Mouse (Mus musculus): ENCODE measurements around the gene Tmem131l. TPM values are rescaled to one million over a fixed set of nuclear protein-coding genes. Genes with fewer than 3 reads are reported as not detected.

The Tmem131l gene
- polyA plus RNA-seq, 1 experiment from 2014 or later = 74.8 TPM

DNA sequence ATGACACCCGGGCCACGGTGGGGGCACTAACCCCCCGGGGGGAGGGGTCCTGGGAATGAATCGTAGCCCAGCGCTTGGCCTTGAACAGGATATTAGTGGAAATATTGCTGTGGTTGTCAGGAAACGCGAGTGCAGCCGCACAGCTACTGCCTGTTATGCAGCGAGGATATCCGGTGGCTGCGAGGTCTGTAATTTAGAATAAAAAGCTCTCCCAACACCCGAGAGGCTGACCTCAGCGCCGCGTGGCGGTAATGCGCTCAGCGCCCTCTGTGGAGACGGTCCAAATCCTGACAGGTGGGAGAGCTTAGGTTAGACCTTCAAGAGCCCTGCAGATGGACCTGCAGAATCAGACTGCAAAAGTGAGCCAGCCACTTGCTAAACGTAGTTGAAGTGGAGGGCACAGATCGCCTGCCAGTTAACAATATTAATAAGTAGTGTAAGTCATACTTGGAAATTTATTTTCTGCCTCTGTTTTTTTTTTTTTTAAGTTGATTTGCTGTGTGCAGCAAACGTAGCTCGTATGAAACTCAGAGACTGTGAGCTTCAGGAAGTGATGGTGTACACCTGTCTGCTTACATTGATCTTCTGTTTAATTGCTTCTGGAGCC lies 604 bp upstream of the Tmem131l start:
- Histone ChIP-seq H3K27me3 (ENCODE audit: poor library complexity, severe bottlenecking) (peaks cover 12% of the 10 kb centered on the region), H3K4me1 (peaks cover 41% of the 10 kb centered on the region), H3K9me3 (no peaks in the 10 kb centered on the region), H3K4me3 (peak overlapping the region; percentile 93), H3K36me3 (replicated peaks) (peaks cover 17% of the 10 kb centered on the region), H3K27ac (peak overlapping the region; percentile 99)
- 8% methylated on average over 23 of the region's 23 CpGs for WGBS
- DNase-seq (ENCODE audit: extremely low spot score, low spot score) = no peak

DNA sequence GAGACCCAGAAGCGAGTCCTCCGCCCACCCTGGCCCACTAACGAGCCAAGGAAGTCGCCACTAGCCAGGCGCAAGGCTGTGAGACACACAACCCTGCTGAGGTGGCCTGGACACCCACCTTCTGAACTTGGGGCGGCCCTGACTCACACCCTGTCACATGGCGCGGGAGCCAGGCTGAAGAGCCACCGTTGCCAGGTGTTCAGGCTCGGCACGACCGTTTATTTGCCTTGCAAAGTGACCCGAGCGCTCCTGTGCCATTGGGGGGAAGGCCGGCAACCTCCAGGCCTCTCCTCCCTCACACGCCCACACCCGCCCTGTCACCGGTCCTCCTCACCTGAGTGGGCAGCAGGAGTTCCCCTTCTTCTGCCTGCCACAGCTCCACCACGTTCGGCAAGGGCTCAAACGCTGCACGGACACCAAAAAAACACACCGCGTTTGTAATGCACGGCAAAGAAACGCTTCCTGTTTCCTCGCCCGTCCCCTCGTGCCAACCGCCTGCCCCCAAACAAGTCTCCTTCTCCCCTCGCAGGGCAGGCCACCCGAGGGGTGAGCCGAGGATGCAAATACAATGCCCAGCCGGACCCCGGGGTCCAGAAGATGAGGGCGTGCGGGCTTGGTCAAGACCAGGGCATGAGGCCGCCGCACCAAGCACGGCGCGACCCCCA lies 862 bp downstream of the Tmem131l start:
- peaks cover 28% of the 10 kb centered on the region for H3K36me3 ChIP-seq (replicated peaks)
- peak overlapping the region; percentile 93 for H3K4me3 ChIP-seq
- peak overlapping the region; percentile 99 for H3K27ac ChIP-seq
- H3K9me3 ChIP-seq = no peaks in the 10 kb centered on the region
- WGBS = under 1% methylated on average over 42 of the region's 42 CpGs
- DNase-seq (ENCODE audit: extremely low spot score, low spot score) = peak; percentile 61
- H3K27me3 ChIP-seq (ENCODE audit: poor library complexity, severe bottlenecking) = peaks cover 12% of the 10 kb centered on the region
- peaks cover 53% of the 10 kb centered on the region for H3K4me1 ChIP-seq

DNA sequence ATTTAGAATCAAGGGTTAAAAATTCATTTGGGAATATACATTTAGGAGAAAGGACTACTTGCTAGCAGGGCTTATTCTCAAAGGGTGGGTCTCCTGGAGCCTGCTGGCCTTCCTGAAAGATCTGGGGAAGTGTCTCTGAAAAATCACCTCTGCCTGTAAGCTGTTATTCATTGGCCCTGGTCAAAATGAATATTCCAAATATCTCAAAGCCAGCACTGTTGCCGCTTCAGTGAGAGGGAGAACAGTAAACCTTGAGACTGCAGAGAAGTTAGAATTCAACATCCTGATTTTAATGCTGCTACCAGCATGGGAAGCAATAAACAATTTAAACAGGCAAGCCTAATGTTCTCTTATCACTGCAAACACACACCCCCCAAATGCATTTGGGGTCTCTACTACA lies 1.8 kb downstream of the Tmem131l start:
- H3K36me3 ChIP-seq (replicated peaks) = peaks cover 32% of the 10 kb centered on the region
- peak overlapping the region; percentile 93 for H3K4me3 ChIP-seq
- DNase-seq (ENCODE audit: extremely low spot score, low spot score) = no peak
- no peaks in the 10 kb centered on the region for H3K9me3 ChIP-seq
- H3K27ac ChIP-seq = no peak overlapping the region
- peaks cover 63% of the 10 kb centered on the region for H3K4me1 ChIP-seq
- WGBS = 72% methylated on average over 1 of the region's 1 CpGs
- peaks cover 12% of the 10 kb centered on the region for H3K27me3 ChIP-seq (ENCODE audit: poor library complexity, severe bottlenecking)

DNA sequence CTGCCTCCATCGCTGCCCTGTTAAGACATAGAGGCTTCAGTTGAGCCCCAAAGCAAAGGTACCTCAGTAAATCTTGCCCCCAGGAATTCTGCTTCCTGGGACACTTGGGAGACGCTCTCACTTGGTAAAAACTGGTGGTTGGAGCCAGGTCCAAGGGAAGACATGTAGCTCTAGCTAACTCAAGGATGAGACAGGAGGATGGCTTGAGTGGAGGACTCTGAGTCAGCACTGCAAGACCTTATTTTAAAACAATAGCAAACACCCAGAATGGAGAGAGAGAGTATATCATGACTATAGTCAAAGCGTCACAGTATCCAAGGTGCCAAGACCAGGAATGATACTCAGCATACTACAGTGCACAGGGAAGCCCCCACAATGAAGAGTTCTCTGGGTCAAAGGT lies 2.4 kb downstream of the Tmem131l start:
- peaks cover 36% of the 10 kb centered on the region for H3K36me3 ChIP-seq (replicated peaks)
- no peak for DNase-seq (ENCODE audit: extremely low spot score, low spot score)
- H3K4me1 ChIP-seq = peaks cover 68% of the 10 kb centered on the region
- H3K9me3 ChIP-seq = no peaks in the 10 kb centered on the region
- H3K27me3 ChIP-seq (ENCODE audit: poor library complexity, severe bottlenecking) = peaks cover 12% of the 10 kb centered on the region
- H3K27ac ChIP-seq = no peak overlapping the region
- H3K4me3 ChIP-seq = peak overlapping the region; percentile 93; the same call in 1 of the 2 replicates
- WGBS = 92% methylated on average over 3 of the region's 3 CpGs

GRCm38 (mm10) chr3:84036866-84037265 lies 3.1 kb downstream of the Tmem131l start:
- peaks cover 36% of the 10 kb centered on the region for H3K36me3 ChIP-seq (replicated peaks)
- no peaks in the 10 kb centered on the region for H3K9me3 ChIP-seq
- H3K4me3 ChIP-seq = no peak overlapping the region
- peaks cover 70% of the 10 kb centered on the region for H3K4me1 ChIP-seq
- 95% methylated on average over 4 of the region's 4 CpGs for WGBS
- DNase-seq (ENCODE audit: extremely low spot score, low spot score) = no peak
- H3K27me3 ChIP-seq (ENCODE audit: poor library complexity, severe bottlenecking) = peaks cover 10% of the 10 kb centered on the region
- H3K27ac ChIP-seq = no peak overlapping the region

GRCm38 (mm10) chr3:84035728-84036364 lies 4.1 kb downstream of the Tmem131l start:
- H3K9me3 ChIP-seq = no peaks in the 10 kb centered on the region
- no peak overlapping the region for H3K27ac ChIP-seq
- no peak for DNase-seq (ENCODE audit: extremely low spot score, low spot score)
- peaks cover 46% of the 10 kb centered on the region for H3K36me3 ChIP-seq (replicated peaks)
- 92% methylated on average over 6 of the region's 6 CpGs for WGBS
- H3K4me1 ChIP-seq = peaks cover 69% of the 10 kb centered on the region
- H3K4me3 ChIP-seq = no peak overlapping the region
- H3K27me3 ChIP-seq (ENCODE audit: poor library complexity, severe bottlenecking) = no peaks in the 10 kb centered on the region

DNA sequence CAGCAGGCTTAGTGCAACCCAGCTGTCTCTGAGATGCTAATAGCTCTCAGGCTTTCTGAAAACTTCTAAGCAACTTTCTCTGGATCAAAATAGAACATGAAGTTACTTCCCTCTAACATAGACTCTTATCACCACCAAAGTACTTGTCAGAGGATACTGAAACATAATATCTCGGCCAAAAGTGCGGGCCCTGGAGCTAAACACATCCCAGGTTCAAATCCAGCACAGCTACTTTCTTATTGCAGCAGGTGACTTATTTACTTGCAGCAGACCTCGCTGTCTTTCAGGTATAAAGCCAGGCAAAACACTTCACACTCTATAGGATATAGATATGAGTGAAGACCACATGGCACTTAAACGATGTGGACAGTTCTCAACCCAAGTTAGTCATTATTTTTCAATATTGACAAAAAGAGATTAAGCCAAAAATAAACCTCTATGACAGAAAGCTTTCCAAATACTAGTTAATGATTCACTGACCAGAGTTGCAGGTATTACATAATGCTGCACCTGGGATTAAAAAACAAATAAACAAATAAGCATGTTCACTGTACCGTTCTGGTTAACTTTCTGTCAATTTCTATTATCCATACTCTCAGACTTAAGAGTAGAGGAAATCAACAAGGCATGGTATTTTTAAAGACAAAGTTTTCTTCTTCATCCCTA lies 5.7 kb downstream of the Tmem131l start:
- no peak for DNase-seq (ENCODE audit: extremely low spot score, low spot score)
- peaks cover 61% of the 10 kb centered on the region for H3K4me1 ChIP-seq
- H3K27me3 ChIP-seq (ENCODE audit: poor library complexity, severe bottlenecking) = no peaks in the 10 kb centered on the region
- H3K4me3 ChIP-seq = no peak overlapping the region
- no peaks in the 10 kb centered on the region for H3K9me3 ChIP-seq
- H3K27ac ChIP-seq = no peak overlapping the region
- peaks cover 62% of the 10 kb centered on the region for H3K36me3 ChIP-seq (replicated peaks)
- WGBS = 88% methylated on average over 5 of the region's 5 CpGs

DNA sequence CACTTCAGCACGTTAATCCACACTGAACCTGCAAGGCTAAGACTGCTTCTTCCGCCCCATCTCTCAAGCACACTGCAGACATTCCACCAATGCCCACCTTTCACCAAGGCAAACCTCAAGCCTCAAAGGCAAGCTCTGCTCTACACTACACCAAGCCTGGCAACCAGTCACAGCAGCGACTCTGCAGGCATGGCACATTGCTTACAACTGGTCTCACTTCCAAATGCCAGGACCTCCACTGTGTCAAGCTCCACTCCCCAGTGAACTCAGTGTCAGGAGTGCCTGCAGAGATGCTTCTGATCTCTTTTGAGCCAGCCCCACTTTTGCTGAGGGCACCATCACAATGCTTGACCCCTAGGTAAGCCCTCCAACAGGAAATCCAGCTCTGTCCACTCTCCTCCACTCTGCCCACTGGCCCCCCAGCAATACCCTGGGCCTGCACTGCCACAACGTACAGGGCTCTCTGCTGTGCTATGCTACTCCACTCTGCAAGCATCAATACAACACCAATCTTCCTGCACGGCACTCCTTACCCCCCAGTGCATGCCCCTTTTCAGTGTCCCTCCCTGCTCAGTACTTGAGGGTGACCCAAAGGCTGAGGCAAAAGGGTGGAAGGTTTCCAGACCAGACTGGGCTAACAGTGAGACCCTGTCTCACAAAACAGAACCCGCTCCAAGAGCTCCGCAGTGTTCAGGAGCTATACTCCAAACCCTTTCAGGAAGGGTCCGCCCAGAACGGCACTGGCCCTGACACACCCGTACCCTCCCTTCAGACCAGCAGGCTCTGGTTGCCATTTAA lies 6.8 kb downstream of the Tmem131l start:
- DNase-seq (ENCODE audit: extremely low spot score, low spot score) = no peak
- Histone ChIP-seq H3K4me3 (no peak overlapping the region), H3K9me3 (no peaks in the 10 kb centered on the region), H3K4me1 (peaks cover 58% of the 10 kb centered on the region), H3K27me3 (ENCODE audit: poor library complexity, severe bottlenecking) (no peaks in the 10 kb centered on the region), H3K27ac (no peak overlapping the region), H3K36me3 (replicated peaks) (peaks cover 73% of the 10 kb centered on the region)
- WGBS = 82% methylated on average over 10 of the region's 10 CpGs

- Histone ChIP-seq H3K4me1 (peaks cover 54% of the 10 kb centered on the region), H3K36me3 (replicated peaks) (peaks cover 77% of the 10 kb centered on the region), H3K27ac (no peak overlapping the region), H3K27me3 (ENCODE audit: poor library complexity, severe bottlenecking) (no peaks in the 10 kb centered on the region; the same call in 1 of the 2 replicates), H3K9me3 (no peaks in the 10 kb centered on the region), H3K4me3 (no peak overlapping the region)
- WGBS = 95% methylated on average over 5 of the region's 5 CpGs
- DNase-seq (ENCODE audit: extremely low spot score, low spot score) = no peak
Measured at GRCm38 (mm10) chr3:84032419-84032818, 7.6 kb downstream of the Tmem131l start.

DNA sequence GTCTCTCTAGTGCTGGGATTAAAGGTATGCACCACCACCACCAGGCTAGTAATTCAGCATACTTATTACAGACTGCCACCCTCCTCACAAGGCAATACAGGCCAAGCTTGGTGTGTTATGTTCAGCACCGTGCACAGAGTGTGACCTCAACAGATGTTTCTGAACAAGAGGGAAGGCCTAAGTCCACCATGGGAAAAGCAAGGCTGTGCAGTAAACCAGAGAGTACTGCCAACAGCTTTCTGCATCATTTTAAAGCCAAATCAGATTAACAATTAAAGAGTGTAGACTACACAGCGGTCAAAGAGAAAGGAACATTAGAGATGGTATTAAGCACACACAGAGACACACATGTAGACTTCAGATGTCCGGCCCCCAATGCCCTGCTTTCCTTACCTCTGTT lies 8.8 kb downstream of the Tmem131l start:
- DNase-seq (ENCODE audit: extremely low spot score, low spot score) = no peak

GRCm38 (mm10) chr3:84028968-84029367 lies 11.0 kb downstream of the Tmem131l start:
- Histone ChIP-seq H3K4me1 (peaks cover 49% of the 10 kb centered on the region), H3K36me3 (replicated peaks) (peaks cover 79% of the 10 kb centered on the region), H3K9me3 (no peaks in the 10 kb centered on the region), H3K27ac (no peak overlapping the region), H3K4me3 (no peak overlapping the region), H3K27me3 (ENCODE audit: poor library complexity, severe bottlenecking) (peaks cover 2% of the 10 kb centered on the region; the same call in 1 of the 2 replicates)
- no peak for DNase-seq (ENCODE audit: extremely low spot score, low spot score)
- WGBS = 91% methylated on average over 4 of the region's 4 CpGs

More for the DNA sequence above, 8.8 kb downstream of the Tmem131l start:
- Histone ChIP-seq H3K36me3 (replicated peaks) (peaks cover 76% of the 10 kb centered on the region), H3K9me3 (no peaks in the 10 kb centered on the region), H3K27ac (no peak overlapping the region), H3K4me3 (no peak overlapping the region), H3K27me3 (ENCODE audit: poor library complexity, severe bottlenecking) (no peaks in the 10 kb centered on the region; the same call in 1 of the 2 replicates), H3K4me1 (peaks cover 53% of the 10 kb centered on the region)
- WGBS = 96% methylated on average over 3 of the region's 3 CpGs

- H3K9me3 ChIP-seq = no peaks in the 10 kb centered on the region
- peaks cover 49% of the 10 kb centered on the region for H3K4me1 ChIP-seq
- H3K4me3 ChIP-seq = no peak overlapping the region
- DNase-seq (ENCODE audit: extremely low spot score, low spot score) = no peak
- peaks cover 11% of the 10 kb centered on the region; the same call in 1 of the 2 replicates for H3K27me3 ChIP-seq (ENCODE audit: poor library complexity, severe bottlenecking)
- H3K36me3 ChIP-seq (replicated peaks) = peaks cover 78% of the 10 kb centered on the region
- no peak overlapping the region for H3K27ac ChIP-seq
- WGBS = 90% methylated on average over 8 of the region's 8 CpGs
Measured at GRCm38 (mm10) chr3:84027691-84028159, 12.2 kb downstream of the Tmem131l start.

All from forebrain, embryonic 10.5 days (tissue).